Mouse (Mus musculus) kidney, adult 18-20 months (tissue): ENCODE results near the gene Cdc42ep1.

ENCODE experiments used
- DNase-seq: peaks from one replicate; pipeline ENCODE4 v3.0.0; 2021

The Cdc42ep1 gene

DNA sequence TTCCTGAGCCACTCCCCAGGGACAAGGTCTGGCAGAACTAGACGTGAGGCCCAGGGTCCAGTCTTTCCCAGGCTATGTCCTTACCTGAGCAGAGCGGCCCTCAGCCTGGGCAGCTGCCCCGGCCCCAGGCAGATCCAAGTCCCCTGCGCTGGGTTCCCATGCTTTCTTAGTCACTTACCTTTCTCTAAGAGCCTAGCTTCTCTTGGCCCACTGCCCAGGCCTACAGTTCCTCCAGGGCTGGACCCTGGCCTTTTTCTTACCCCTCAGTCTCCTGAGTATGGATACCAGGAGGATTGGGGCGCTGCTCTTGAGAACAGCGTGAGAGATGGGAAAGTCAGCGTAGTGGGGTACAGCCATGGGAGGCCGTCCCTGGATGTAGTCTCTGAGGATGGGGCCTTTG, 38.0 kb downstream of the Cdc42ep1 start:
- no peak for DNase-seq

DNA sequence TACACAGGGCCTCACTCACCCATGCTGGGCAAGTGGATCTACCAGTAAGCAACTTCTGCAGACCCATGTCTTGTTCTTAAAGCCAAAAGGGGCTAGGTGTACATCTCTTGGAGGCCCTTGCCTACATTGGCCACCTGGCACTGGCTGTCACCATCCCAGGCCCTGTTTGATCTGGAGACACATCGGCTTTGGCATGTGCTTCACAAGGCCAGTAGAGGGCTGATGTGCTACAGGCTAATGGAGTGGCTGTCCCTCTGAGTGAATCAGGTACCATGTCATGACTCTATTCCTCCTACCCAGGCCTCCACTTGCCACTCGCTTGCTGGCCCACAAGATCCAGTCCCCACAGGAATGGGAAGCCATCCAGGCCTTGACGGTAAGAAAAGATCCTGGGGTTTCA, 39.4 kb downstream of the Cdc42ep1 start:
- no peak for DNase-seq

DNA sequence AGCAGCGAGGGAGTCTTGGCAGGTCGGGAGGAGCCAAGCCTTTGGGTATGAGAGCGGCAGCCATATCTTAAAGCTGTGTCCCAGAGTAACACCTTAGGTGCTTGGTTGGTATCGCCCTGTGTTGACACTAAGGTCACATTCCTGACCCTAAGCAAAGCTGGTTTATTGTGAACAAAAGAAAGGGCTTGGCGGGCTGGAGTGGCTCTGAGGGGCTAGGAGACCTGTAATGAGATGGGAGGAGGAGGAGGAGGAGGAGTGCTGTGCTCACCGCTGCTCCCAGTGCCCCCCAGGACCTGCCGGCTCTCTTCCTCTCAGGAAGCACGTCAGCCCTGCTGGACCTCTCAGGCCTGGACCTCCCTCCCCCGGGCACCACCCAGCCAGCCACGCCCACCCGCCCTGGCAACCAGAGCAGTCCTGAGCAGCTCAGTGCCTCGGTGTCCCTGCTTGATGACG, 47.0 kb downstream of the Cdc42ep1 start:
- DNase-seq: no peak

DNA sequence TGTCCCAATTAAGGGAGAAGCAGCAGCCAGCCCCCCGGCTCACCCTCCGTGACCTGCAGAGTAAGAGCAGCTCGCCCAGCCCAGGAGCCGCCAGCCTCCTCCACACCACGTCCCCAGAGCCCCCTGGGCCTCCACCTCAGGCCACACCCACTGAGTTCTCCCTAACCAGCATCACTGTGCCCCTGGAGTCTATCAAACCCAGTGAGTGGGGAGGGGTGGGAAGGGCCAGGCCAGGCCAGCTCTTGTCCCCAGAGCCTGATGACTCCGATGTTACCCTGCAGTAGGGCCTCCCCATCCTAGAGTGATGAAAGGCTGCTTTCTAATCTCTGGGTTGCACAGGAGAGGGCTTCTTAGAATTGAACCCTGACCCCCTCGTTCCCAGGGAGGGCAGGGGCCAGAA, 50.0 kb downstream of the Cdc42ep1 start:
- DNase-seq: no peak

DNA sequence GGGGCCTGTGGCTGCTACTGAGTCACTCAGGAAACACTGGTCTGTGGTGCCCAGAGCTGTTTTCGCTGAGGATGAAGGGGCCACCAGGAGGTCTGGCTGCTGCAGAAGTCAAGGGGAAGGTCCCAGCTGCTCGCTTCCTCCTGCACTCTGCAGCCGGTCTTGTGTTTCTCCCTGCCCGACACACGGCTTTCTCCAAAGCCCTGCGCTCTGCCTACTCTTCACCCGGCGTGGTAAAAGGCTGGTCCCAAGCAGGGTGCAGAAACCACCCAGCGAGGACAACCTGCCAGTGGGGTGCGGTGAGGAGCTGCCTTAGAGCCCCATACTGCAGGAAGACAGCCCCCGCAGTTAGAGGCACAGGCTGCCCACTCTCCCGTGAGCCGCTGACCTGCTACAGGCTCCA, 52.3 kb downstream of the Cdc42ep1 start:
- DNase-seq: no peak

DNA sequence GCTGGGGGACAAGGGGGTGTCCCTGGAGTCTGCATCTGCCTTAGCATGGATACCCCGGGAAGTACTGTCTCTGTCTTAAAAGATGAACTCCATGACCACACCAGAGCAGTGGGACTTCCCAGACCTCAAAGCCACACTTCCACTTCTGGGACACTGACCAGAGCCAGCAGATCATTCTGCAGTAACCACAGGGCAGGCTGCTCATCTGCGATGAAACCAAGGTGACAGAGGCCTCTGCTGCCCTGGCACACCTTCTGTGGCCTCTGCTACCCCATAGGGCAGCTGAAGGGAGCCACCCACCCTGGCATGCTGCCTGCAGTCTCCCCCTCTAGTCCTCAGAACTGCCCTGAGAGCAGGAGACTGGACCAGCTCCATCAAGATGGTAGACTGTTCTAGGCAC, 53.3 kb downstream of the Cdc42ep1 start:
- no peak for DNase-seq

DNA sequence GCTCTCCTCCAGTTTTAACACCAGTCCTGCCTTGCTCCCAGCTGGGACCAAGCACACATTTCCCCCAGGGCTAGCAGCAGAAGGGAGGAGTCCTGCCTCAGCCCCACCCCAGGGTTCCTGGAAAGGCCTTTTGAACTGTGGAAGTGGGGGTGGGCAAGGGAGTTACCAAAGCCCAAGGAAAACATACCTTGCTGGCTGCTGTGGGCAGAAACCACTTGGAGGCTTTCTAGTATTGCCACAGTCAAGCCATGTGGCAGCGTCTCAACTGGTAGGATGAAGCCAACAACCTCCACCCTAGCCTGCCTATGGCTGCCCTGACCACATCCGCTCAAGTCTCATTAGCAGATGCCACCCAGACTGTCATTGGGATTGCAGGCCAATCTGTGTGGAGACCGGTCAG, 53.7 kb downstream of the Cdc42ep1 start:
- no peak for DNase-seq

DNA sequence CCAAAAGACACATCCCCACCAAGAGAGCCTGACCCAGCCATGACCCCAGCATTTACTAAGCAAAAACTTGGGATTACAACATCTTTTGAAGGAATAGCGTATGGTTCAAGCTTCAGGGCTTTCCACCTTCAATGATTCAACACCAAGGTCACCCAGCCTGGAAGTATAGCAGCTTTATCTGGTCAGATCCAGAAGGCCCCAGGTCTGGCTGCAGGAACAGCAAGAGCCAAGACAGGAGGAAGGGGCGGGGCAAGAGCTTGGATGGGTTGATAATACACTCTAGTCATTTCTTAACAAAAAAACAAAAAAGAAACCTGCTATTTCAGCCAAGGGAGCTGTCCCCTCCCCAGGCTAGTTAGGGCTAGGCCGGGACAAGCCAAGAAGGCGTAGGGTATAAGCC, 55.1 kb downstream of the Cdc42ep1 start:
- no peak for DNase-seq

DNA sequence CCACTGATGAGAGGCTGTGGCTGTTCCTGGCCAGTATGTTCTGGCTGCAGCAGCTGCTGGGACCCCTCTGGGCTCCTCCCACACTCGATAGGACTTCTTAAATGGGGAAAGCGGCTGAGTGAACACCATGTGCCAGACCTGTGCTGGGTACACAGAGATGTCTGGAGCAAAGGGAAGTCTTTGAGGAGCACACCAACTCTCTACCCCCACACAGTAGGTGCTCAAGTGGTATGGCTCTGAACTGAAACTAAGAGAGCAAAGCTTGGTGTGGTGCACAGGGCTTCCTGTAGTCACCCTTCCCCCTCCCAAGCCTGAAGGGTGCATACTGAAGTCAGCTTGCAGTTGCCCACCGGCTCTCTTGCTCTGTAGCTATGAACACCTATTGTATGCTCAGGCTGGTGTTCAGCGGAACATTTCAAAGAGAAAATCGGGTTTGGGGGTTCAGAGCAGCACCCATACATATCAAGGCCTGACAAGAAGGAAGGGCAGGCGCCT, 56.1 kb downstream of the Cdc42ep1 start:
- DNase-seq: no peak

DNA sequence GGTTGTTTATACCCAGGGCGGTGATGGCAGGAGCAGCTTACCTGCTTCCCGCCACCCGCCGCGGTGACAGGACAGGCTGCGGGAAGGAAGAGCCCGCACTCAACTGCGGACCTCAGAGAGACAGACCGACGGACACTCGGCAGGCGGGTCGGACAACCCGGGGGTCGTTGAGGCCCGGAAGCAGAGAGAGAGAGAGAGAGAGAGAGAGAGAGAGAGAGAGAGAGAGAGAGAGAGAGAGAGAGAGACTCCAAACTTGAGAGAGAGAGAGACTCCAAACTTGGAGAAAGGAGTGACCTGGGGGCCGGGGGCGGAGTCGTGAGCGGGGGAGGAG, 57.0 kb downstream of the Cdc42ep1 start, which contains the start of gene Gm49510:
Gene Gm49510 (plus strand): TSS at position 259 of the 331 bp plus-strand sequence.
- DNase-seq: peak; percentile 47

DNA sequence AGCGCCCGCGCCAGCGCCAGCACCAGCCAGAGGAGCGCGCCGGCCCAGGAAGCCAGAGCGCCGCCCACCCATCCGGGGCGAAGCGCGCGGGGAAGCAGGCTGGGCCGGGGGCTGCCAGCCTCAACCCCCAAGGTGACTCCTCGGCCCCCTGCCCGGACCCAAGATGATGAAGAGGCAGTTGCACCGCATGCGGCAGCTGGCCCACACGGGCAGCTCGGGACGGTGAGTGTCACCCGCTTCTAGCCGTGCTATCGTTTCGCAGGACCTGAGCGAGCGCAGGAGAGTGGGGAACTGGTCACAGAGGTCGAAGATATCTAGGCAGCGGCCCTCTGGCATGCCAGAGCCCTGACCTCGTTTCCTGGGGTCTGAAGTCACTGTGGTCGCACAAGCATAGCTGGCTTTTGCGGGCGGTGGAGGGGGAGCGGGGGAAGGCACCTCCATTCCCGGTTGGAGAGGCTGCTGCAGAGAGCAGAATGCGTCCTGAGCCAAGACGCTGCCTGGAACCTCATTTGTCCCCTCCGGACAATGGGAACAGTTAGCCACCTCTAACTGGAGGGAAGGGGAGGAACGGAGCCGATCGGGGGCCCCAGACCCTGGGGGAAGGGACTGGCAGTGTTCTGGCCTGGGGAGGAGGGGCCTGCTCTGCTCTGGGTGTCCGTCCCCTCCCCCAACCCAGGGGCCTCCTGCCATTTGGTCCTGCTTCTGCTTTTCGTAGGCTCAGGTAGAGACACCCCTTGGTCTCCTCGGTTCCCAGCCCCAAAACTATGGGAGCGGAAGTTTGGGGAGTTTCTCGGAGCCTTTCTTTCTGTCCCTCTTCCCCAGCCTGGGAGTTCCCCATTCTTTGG, 57.5 kb downstream of the Cdc42ep1 start, which contains the start of gene Sh3bp1:
Gene Sh3bp1 (plus strand): TSS at position 29 of the 845 bp plus-strand sequence.
- DNase-seq: peak; percentile 68
